Mouse (Mus musculus): ENCODE results near the gene Rnase2a.
"Not testable (repeated sequence)": the region's sequence is repeated elsewhere in the genome, so short reads cannot be mapped to it uniquely, and the experiment has no call there.

DNA sequence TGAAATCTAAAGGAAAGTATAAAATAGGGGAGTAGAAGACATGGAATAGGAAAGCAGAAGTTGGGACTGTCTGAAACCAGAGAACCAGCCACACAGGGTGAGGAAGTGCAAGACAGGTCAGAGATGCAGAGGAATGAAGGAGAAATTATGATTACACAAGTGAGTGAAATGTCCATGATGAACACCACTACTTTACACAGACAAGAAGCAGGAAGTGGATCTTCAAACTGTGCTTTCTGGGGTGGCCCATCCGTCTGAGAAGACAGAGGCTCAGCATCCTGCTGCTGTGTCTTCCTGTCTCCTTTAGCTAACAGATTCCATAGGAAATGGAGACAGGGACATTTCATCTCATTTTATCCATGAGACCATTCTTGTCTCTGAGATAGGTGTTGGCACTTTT is 22.6 kb upstream of the Rnase2a start:
- TF ChIP-seq POLR2A (IDR thresholded peaks at IDR 0.05; ENCODE audit: insufficient read length, low read depth); TCF12 (IDR thresholded peaks at IDR 0.05; ENCODE audit: insufficient read depth, poor library complexity, severe bottlenecking); MAX (IDR thresholded peaks at IDR 0.05; ENCODE audit: low read depth); CEBPB (IDR thresholded peaks at IDR 0.05; ENCODE audit: insufficient read depth, poor library complexity, severe bottlenecking); REST (IDR thresholded peaks at IDR 0.05; ENCODE audit: insufficient read depth, insufficient read length); MYOD1 (IDR thresholded peaks at IDR 0.05; ENCODE audit: control insufficient read depth in 1 of 3, insufficient read length in 2 of 3, low read depth in 2 of 3); TCF3 (IDR thresholded peaks at IDR 0.05; ENCODE audit: insufficient read length, low read depth); POLR2AphosphoS2 (IDR thresholded peaks at IDR 0.05; ENCODE audit: insufficient read length, low read depth); SRF (IDR thresholded peaks at IDR 0.05; ENCODE audit: control insufficient read depth, insufficient read length, low read depth); E2F4 (IDR thresholded peaks at IDR 0.05; ENCODE audit: insufficient read depth); USF1 (IDR thresholded peaks at IDR 0.05; ENCODE audit: low read depth): not testable (repeated sequence)
